In the genomic region with DNA sequence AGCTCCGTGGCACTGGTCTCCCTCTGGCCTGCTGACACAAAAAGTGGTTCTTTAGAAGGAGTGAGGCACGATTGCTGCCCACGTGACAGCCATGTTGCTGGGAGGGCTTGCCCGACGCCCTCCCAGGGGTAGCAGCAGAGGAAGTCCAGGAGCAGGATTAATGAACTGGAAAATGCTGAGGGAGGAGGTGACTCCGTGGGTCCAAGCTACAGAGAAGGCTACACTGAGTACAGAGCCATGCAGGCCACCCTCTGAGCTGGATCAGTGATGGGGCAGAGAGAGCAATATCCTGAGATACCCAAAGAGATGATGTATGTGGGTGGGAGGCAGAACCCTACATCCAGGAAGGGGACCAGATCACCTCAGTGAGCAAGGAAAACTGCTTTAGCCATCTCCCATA, we compare ENCODE assay signal across 28 mouse cellular contexts.
DNase-seq lines count a peak whose midpoint lies in the region; ATAC-seq and TF ChIP-seq lines count a peak whose summit lies in the region.
"Had no signal": no experiment of that assay in that cellular context is flagged by ENCODE, and none has a peak within 500 bp of the region (broad histone marks: within the 10 kb centered on the region; RNA-seq: fewer than 3 reads in every experiment).

No protein-coding gene starts in this region.

- ATAC-seq in kidney, embryonic 15.5 days (replicated peaks; ENCODE audit: low FRiP score) = peak; percentile 91
- no peak for ATAC-seq in stomach, postnatal 0 days (ENCODE audit: low FRiP score, low TSS enrichment)
- ATAC-seq: activated CD4-positive, CD25-positive, alpha-beta regulatory T cell, adult 4 months; forebrain, embryonic 15.5 days had no signal

- no peak for TF ChIP-seq EP300 in stomach, postnatal 0 days (optimal IDR thresholded peaks at IDR 0.05)

- H3K4me3 ChIP-seq in kidney, embryonic 15.5 days (replicated peaks) = no peak overlapping the region
- peak overlapping the region; percentile 70 for H3K4me3 ChIP-seq in testis, adult 2 months (ENCODE audit: control insufficient read depth, low read depth, low read length)
- H3K4me3 ChIP-seq in stomach, postnatal 0 days (ENCODE audit: low read depth, low read length) = no peak overlapping the region
- H3K4me3 ChIP-seq: embryonic facial prominence, embryonic 10.5 days; embryonic facial prominence, embryonic 13.5 days; erythroblast, embryonic 14.5 days; forebrain, embryonic 12.5 days; forebrain, embryonic 15.5 days; heart, embryonic 12.5 days; heart, embryonic 15.5 days; hindbrain, embryonic 10.5 days; hindbrain, embryonic 13.5 days had no signal

- no peak overlapping the region for H3K9ac ChIP-seq in kidney, embryonic 15.5 days
- no peak overlapping the region for H3K9ac ChIP-seq in stomach, postnatal 0 days (ENCODE audit: low read length)
- H3K9ac ChIP-seq: embryonic facial prominence, embryonic 13.5 days; forebrain, embryonic 12.5 days; forebrain, embryonic 15.5 days; heart, embryonic 12.5 days; heart, embryonic 15.5 days; hindbrain, embryonic 13.5 days had no signal

- H3K9me3 ChIP-seq in kidney, embryonic 15.5 days (replicated peaks) = no peaks in the 10 kb centered on the region
- H3K9me3 ChIP-seq in stomach, postnatal 0 days (ENCODE audit: control insufficient read depth, low read length) = no peaks in the 10 kb centered on the region
- H3K9me3 ChIP-seq: embryonic facial prominence, embryonic 10.5 days; embryonic facial prominence, embryonic 13.5 days; forebrain, embryonic 12.5 days; forebrain, embryonic 15.5 days; heart, embryonic 12.5 days; heart, embryonic 15.5 days; hindbrain, embryonic 10.5 days; hindbrain, embryonic 13.5 days had no signal

- no peak for DNase-seq in kidney, adult 11 months
- no peak for DNase-seq in testis, postnatal 10 days (ENCODE audit: low spot score)
- DNase-seq in kidney, postnatal 36 days = peak; percentile 6 to 13
- DNase-seq in stomach, postnatal 0 days (ENCODE audit: low spot score) = no peak
- DNase-seq in B cell, adult 2 months = no peak
- DNase-seq: adrenal gland, adult 8-10 months; adrenal gland, postnatal 25 days; cerebellum, adult 11-12 months; cerebellum, adult 8-10 months; cerebellum, postnatal 10 days; cerebellum, postnatal 36 days; embryo, embryonic 11 days; gastrocnemius, postnatal 25 days; heart, adult 18-20 months; heart, postnatal 10 days; heart, postnatal 36 days had no signal

- TF ChIP-seq POLR2A in testis, adult 2 months (IDR thresholded peaks at IDR 0.05; ENCODE audit: control insufficient read depth, low read depth, low read length) = 0 out of 2 replicates have a peak, but pooled peaks have one; percentile 27

- WGBS in kidney, embryonic 15.5 days = 52% methylated on average over 6 of the region's 6 CpGs
- WGBS in stomach, postnatal 0 days = 88% methylated on average over 6 of the region's 6 CpGs

- H3K36me3 ChIP-seq in kidney, embryonic 15.5 days = peaks cover 96% of the 10 kb centered on the region
- peaks cover 8% of the 10 kb centered on the region for H3K36me3 ChIP-seq in testis, adult 2 months (ENCODE audit: control insufficient read depth, insufficient read depth, low read length)
- H3K36me3 ChIP-seq in stomach, postnatal 0 days (ENCODE audit: control insufficient read depth, insufficient read depth, low read length) = peaks cover 29% of the 10 kb centered on the region

- H3K27ac ChIP-seq in kidney, embryonic 15.5 days = no peak overlapping the region
- no peak overlapping the region for H3K27ac ChIP-seq in testis, adult 2 months (ENCODE audit: control insufficient read depth, insufficient read depth, low read depth, low read length)
- H3K27ac ChIP-seq in stomach, postnatal 0 days (replicated peaks) = no peak overlapping the region
- H3K27ac ChIP-seq: embryonic facial prominence, embryonic 10.5 days; embryonic facial prominence, embryonic 13.5 days; forebrain, embryonic 12.5 days; forebrain, embryonic 15.5 days; heart, embryonic 15.5 days; hindbrain, embryonic 10.5 days; hindbrain, embryonic 13.5 days had no signal

- no peaks in the 10 kb centered on the region for H3K27me3 ChIP-seq in kidney, embryonic 15.5 days
- H3K27me3 ChIP-seq in testis, adult 2 months (ENCODE audit: control insufficient read depth, insufficient read depth, low read length) = no peaks in the 10 kb centered on the region
- no peaks in the 10 kb centered on the region for H3K27me3 ChIP-seq in stomach, postnatal 0 days (ENCODE audit: control insufficient read depth, insufficient read depth, low read length)
- H3K27me3 ChIP-seq: embryonic facial prominence, embryonic 13.5 days; forebrain, embryonic 12.5 days; forebrain, embryonic 15.5 days; heart, embryonic 12.5 days; heart, embryonic 15.5 days; hindbrain, embryonic 13.5 days had no signal

- peaks cover 8% of the 10 kb centered on the region for H3K4me1 ChIP-seq in kidney, embryonic 15.5 days
- no peaks in the 10 kb centered on the region for H3K4me1 ChIP-seq in testis, adult 2 months (ENCODE audit: control insufficient read depth, insufficient read depth, low read length)
- no peaks in the 10 kb centered on the region for H3K4me1 ChIP-seq in stomach, postnatal 0 days (replicated peaks; ENCODE audit: control insufficient read depth, insufficient read depth)
- H3K4me1 ChIP-seq: embryonic facial prominence, embryonic 10.5 days; embryonic facial prominence, embryonic 13.5 days; forebrain, embryonic 12.5 days; forebrain, embryonic 15.5 days; heart, embryonic 12.5 days; heart, embryonic 15.5 days; hindbrain, embryonic 10.5 days; hindbrain, embryonic 13.5 days had no signal

- H3K4me2 ChIP-seq in kidney, embryonic 15.5 days = no peak overlapping the region
- no peak overlapping the region for H3K4me2 ChIP-seq in stomach, postnatal 0 days (replicated peaks; ENCODE audit: low read depth)
- H3K4me2 ChIP-seq: embryonic facial prominence, embryonic 13.5 days; forebrain, embryonic 12.5 days; forebrain, embryonic 15.5 days; heart, embryonic 12.5 days; heart, embryonic 15.5 days; hindbrain, embryonic 13.5 days had no signal

- TF ChIP-seq CTCF in testis, adult 2 months (IDR thresholded peaks at IDR 0.05; ENCODE audit: control insufficient read depth, insufficient read depth, insufficient replicate concordance, low read depth, low read length) = no peak
- no peak for TF ChIP-seq CTCF in stomach, postnatal 0 days (IDR thresholded peaks at IDR 0.05; ENCODE audit: low read depth)

Comparison
In these comparisons a context has a peak if more than half of its experiments do, and no peak if none do; other contexts are left out.
1. DNase-seq: peak in kidney, postnatal 36 days (2 of 2); none in kidney, adult 11 months (single experiment), testis, postnatal 10 days (single experiment), stomach, postnatal 0 days (single experiment) and B cell, adult 2 months (0 of 2).